Mouse (Mus musculus): Measurements from ENCODE around the gene Tnik. TPM values are rescaled to one million over a fixed set of nuclear protein-coding genes. Genes with fewer than 3 reads are reported as not detected.

Gene Tnik
- polyA plus RNA-seq, 1 experiment = 2.3 TPM

DNA sequence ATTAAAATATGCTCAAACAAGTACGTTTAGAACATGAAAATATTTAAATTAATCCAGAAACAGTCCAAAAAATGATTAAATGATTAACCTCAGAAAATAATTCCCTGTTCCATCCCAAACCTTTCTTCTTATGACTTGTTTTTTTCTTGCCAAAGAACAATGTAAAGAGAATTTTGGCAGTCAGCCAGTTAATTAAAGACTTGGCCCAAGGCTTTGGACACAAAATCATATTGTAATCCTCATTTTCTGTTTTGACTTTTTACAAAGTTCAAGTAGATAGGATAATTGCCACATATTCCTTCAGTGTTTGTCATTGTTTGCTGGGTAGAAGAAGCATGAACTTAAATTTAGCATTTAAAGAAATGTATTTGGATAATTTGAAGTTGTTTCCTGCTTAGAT lies 353.4 kb downstream of the Tnik start:
- no peak overlapping the region for H3K9ac ChIP-seq (ENCODE audit: low read depth, poor library complexity, severe bottlenecking)
- no peak overlapping the region for H3K27ac ChIP-seq (ENCODE audit: insufficient read depth, low read length)
- no peak overlapping the region for H3K4me3 ChIP-seq (ENCODE audit: low read depth, low read length)
- no peaks in the 10 kb centered on the region for H3K36me3 ChIP-seq (ENCODE audit: control insufficient read depth, insufficient read depth, low read length, poor library complexity, severe bottlenecking)
- H3K9me3 ChIP-seq (replicated peaks; ENCODE audit: control insufficient read depth, insufficient read depth, low read length, poor library complexity, severe bottlenecking) = no peaks in the 10 kb centered on the region
- TF ChIP-seq CTCF (IDR thresholded peaks at IDR 0.05; ENCODE audit: low read depth, low read length) (no peak), EP300 (IDR thresholded peaks at IDR 0.05; ENCODE audit: insufficient read depth, low read depth, low read length) (no peak), POLR2A (IDR thresholded peaks at IDR 0.05; ENCODE audit: insufficient read depth, low read length) (no peak)
- H3K27me3 ChIP-seq (ENCODE audit: control insufficient read depth, insufficient read depth, low read length, poor library complexity, severe bottlenecking) = no peaks in the 10 kb centered on the region
- H3K4me1 ChIP-seq (ENCODE audit: control insufficient read depth, insufficient read depth, low read length) = no peaks in the 10 kb centered on the region

DNA sequence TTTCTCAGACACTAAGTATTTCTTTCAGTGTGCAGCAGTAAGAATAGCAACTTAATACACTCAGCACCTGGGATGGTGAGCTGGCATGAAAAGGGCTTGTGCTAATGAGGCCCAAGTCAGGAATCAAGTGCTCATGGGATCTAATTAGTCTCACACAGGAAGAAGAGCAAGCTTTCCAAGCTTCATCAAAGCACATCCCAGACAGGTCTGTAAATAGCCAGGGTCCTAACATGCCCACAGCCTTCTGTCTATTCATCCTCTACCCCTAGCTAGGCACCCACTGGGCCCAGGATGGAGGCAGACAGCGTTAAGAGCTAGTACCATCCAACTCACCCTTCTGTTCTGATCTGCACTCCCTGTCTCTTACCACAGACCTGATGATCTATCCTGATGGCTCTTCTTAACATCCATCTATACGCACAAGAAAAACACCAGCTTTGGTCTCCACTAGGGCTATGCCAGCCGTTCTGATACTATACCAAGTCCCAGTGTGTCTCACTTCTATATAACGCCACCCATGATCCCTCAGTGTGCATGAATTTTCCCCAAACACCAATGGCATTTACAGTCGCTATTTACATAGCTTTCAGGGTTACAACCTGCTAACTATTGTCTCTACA lies 354.1 kb downstream of the Tnik start:
- H3K36me3 ChIP-seq (ENCODE audit: control insufficient read depth, insufficient read depth, low read length, poor library complexity, severe bottlenecking) = no peaks in the 10 kb centered on the region
- H3K9me3 ChIP-seq (replicated peaks; ENCODE audit: control insufficient read depth, insufficient read depth, low read length, poor library complexity, severe bottlenecking) = no peaks in the 10 kb centered on the region
- H3K9ac ChIP-seq (ENCODE audit: low read depth, poor library complexity, severe bottlenecking) = no peak overlapping the region
- H3K4me1 ChIP-seq (ENCODE audit: control insufficient read depth, insufficient read depth, low read length) = no peaks in the 10 kb centered on the region
- H3K27ac ChIP-seq (ENCODE audit: insufficient read depth, low read length) = no peak overlapping the region
- no peak for TF ChIP-seq EP300 (IDR thresholded peaks at IDR 0.05; ENCODE audit: insufficient read depth, low read depth, low read length)
- TF ChIP-seq CTCF (IDR thresholded peaks at IDR 0.05; ENCODE audit: low read depth, low read length) = no peak
- no peak for TF ChIP-seq POLR2A (IDR thresholded peaks at IDR 0.05; ENCODE audit: insufficient read depth, low read length)
- H3K4me3 ChIP-seq (ENCODE audit: low read depth, low read length) = no peak overlapping the region
- H3K27me3 ChIP-seq (ENCODE audit: control insufficient read depth, insufficient read depth, low read length, poor library complexity, severe bottlenecking) = no peaks in the 10 kb centered on the region

DNA sequence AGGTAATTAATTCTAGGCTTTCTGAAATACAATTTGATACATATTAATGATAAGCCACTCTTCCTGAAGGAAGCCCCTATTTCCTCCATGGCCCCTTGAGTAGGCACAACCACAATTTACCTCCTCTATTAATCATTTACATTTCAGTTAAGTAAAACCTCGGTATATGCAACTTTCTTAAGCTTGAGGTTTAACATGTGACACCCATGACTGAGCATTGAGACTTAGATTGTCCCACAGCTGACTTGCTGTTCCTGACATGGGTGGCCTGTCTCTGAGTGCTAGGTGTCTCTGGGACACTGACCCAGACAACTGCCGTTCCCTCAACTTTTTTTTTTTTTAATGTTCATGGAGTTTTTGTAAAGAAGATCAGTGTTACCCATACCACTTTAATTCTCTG lies 358.8 kb downstream of the Tnik start:
- peaks cover 2% of the 10 kb centered on the region for H3K4me1 ChIP-seq (ENCODE audit: control insufficient read depth, insufficient read depth, low read length)
- H3K4me3 ChIP-seq (ENCODE audit: low read depth, low read length) = no peak overlapping the region
- no peak overlapping the region for H3K27ac ChIP-seq (ENCODE audit: insufficient read depth, low read length)
- TF ChIP-seq POLR2A (IDR thresholded peaks at IDR 0.05; ENCODE audit: insufficient read depth, low read length) = no peak
- no peak for TF ChIP-seq CTCF (IDR thresholded peaks at IDR 0.05; ENCODE audit: low read depth, low read length)
- no peak for TF ChIP-seq EP300 (IDR thresholded peaks at IDR 0.05; ENCODE audit: insufficient read depth, low read depth, low read length)
- no peaks in the 10 kb centered on the region; the same call in 1 of the 2 replicates for H3K9me3 ChIP-seq (replicated peaks; ENCODE audit: control insufficient read depth, insufficient read depth, low read length, poor library complexity, severe bottlenecking)
- H3K36me3 ChIP-seq (ENCODE audit: control insufficient read depth, insufficient read depth, low read length, poor library complexity, severe bottlenecking) = no peaks in the 10 kb centered on the region
- H3K27me3 ChIP-seq (ENCODE audit: control insufficient read depth, insufficient read depth, low read length, poor library complexity, severe bottlenecking) = no peaks in the 10 kb centered on the region
- no peak overlapping the region for H3K9ac ChIP-seq (ENCODE audit: low read depth, poor library complexity, severe bottlenecking)

GRCm38 (mm10) chr3:28626816-28627215 lies 363.8 kb downstream of the Tnik start:
- peaks cover 2% of the 10 kb centered on the region for H3K4me1 ChIP-seq (ENCODE audit: control insufficient read depth, insufficient read depth, low read length)
- no peak overlapping the region for H3K27ac ChIP-seq (ENCODE audit: insufficient read depth, low read length)
- no peaks in the 10 kb centered on the region; the same call in 1 of the 2 replicates for H3K9me3 ChIP-seq (replicated peaks; ENCODE audit: control insufficient read depth, insufficient read depth, low read length, poor library complexity, severe bottlenecking)
- peak overlapping the region; percentile 50 for H3K4me3 ChIP-seq (ENCODE audit: low read depth, low read length)
- H3K9ac ChIP-seq (ENCODE audit: low read depth, poor library complexity, severe bottlenecking) = no peak overlapping the region
- H3K36me3 ChIP-seq (ENCODE audit: control insufficient read depth, insufficient read depth, low read length, poor library complexity, severe bottlenecking) = no peaks in the 10 kb centered on the region
- no peaks in the 10 kb centered on the region for H3K27me3 ChIP-seq (ENCODE audit: control insufficient read depth, insufficient read depth, low read length, poor library complexity, severe bottlenecking)
- TF ChIP-seq EP300 (IDR thresholded peaks at IDR 0.05; ENCODE audit: insufficient read depth, low read depth, low read length) (no peak), CTCF (IDR thresholded peaks at IDR 0.05; ENCODE audit: low read depth, low read length) (no peak), POLR2A (IDR thresholded peaks at IDR 0.05; ENCODE audit: insufficient read depth, low read length) (no peak)

GRCm38 (mm10) chr3:28636778-28637177 lies 373.8 kb downstream of the Tnik start:
- no peak overlapping the region for H3K9ac ChIP-seq (ENCODE audit: low read depth, poor library complexity, severe bottlenecking)
- TF ChIP-seq CTCF (IDR thresholded peaks at IDR 0.05; ENCODE audit: low read depth, low read length) (no peak), EP300 (IDR thresholded peaks at IDR 0.05; ENCODE audit: insufficient read depth, low read depth, low read length) (no peak), POLR2A (IDR thresholded peaks at IDR 0.05; ENCODE audit: insufficient read depth, low read length) (no peak)
- H3K36me3 ChIP-seq (ENCODE audit: control insufficient read depth, insufficient read depth, low read length, poor library complexity, severe bottlenecking) = no peaks in the 10 kb centered on the region
- H3K9me3 ChIP-seq (replicated peaks; ENCODE audit: control insufficient read depth, insufficient read depth, low read length, poor library complexity, severe bottlenecking) = no peaks in the 10 kb centered on the region
- no peaks in the 10 kb centered on the region for H3K27me3 ChIP-seq (ENCODE audit: control insufficient read depth, insufficient read depth, low read length, poor library complexity, severe bottlenecking)
- H3K4me1 ChIP-seq (ENCODE audit: control insufficient read depth, insufficient read depth, low read length) = peaks cover 5% of the 10 kb centered on the region
- no peak overlapping the region for H3K4me3 ChIP-seq (ENCODE audit: low read depth, low read length)
- no peak overlapping the region for H3K27ac ChIP-seq (ENCODE audit: insufficient read depth, low read length)

DNA sequence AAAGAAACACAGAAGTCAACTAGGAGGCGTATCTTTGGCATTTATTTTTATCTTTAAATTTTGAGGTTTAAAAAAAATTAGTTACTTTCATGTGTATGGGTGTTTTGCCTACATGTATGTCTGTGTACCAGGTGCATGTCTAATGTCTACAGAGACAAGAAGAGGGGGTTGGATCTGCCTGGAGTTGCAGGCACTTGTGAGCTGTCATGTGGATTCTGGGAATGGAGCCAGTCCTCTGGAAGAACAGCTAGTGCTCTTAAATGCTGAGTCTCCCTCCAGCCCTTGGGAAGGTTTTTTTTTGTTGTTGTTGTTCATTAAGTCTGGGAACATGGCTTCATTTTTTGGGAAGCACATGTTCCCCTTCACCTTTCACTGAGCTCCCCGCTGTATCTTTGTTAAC lies 375.9 kb downstream of the Tnik start:
- Histone ChIP-seq H3K36me3 (ENCODE audit: control insufficient read depth, insufficient read depth, low read length, poor library complexity, severe bottlenecking) (no peaks in the 10 kb centered on the region), H3K4me1 (ENCODE audit: control insufficient read depth, insufficient read depth, low read length) (peaks cover 5% of the 10 kb centered on the region), H3K27ac (ENCODE audit: insufficient read depth, low read length) (no peak overlapping the region), H3K27me3 (ENCODE audit: control insufficient read depth, insufficient read depth, low read length, poor library complexity, severe bottlenecking) (no peaks in the 10 kb centered on the region), H3K4me3 (ENCODE audit: low read depth, low read length) (no peak overlapping the region), H3K9me3 (replicated peaks; ENCODE audit: control insufficient read depth, insufficient read depth, low read length, poor library complexity, severe bottlenecking) (no peaks in the 10 kb centered on the region), H3K9ac (ENCODE audit: low read depth, poor library complexity, severe bottlenecking) (no peak overlapping the region)
- TF ChIP-seq CTCF (IDR thresholded peaks at IDR 0.05; ENCODE audit: low read depth, low read length) (no peak), EP300 (IDR thresholded peaks at IDR 0.05; ENCODE audit: insufficient read depth, low read depth, low read length) (no peak), POLR2A (IDR thresholded peaks at IDR 0.05; ENCODE audit: insufficient read depth, low read length) (no peak)
